Mouse (Mus musculus) fibroblast of lung, adult 2 months (primary cell): Measurements from ENCODE around the gene Gm3278.
"Not testable (repeated sequence)": the region's sequence is repeated elsewhere in the genome, so short reads cannot be mapped to it uniquely, and the experiment has no call there.

Source experiments
- DNase-seq: peaks from one replicate; pipeline ENCODE4 v3.0.0-alpha.2; 2011; ENCODE audit warnings: low read depth

Gene Gm3278

DNA sequence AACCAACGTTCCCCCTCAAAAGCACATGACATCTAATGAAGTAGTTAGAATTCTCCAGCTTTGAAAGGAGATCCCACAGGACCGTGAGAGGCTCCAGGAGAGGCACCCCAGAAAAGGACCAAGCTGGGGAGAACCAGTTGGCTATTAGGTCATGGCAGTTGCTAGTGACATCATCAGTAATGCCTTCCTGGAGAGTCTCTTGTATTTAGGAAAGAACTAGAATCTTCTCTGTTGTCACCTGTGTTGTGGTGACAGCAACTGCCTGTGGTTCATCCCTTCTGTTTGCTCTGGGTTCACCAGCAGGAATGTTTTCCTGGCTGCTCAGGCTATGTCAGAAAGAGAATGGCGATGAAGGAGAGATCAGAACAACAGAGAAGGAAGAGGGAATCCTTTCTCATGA lies at the start of gene Gm3278:
Gene Gm3278, plus strand, starts transcription at position 301 of the 400 bp plus-strand sequence.
- not testable (repeated sequence) for DNase-seq

GRCm38 (mm10) chr14:4855299-4855980 lies 36.8 kb upstream of the Gm3278 start, which contains the start of gene Gm3264:
Gene Gm3264, plus strand, starts transcription at chr14:4855576.
- not testable (repeated sequence) for DNase-seq
